Mouse (Mus musculus) heart, embryonic 11.5 days (tissue): ENCODE measurements around the gene Olfr435. TPM values are rescaled to one million over a fixed set of nuclear protein-coding genes. Genes with fewer than 3 reads are reported as not detected.
"Not testable (repeated sequence)": the region's sequence is repeated elsewhere in the genome, so short reads cannot be mapped to it uniquely, and the experiment has no call there.

Experiments
- ATAC-seq: fragments of 200-750 bp; cut with Nextera tagmentation; replicated peaks from 2 replicates; pipeline ENCODE4 v1.8.0; 2017; ENCODE audit warnings: moderate library complexity; ENCODE audit not compliant: insufficient number of reproducible peaks, low FRiP score, low TSS enrichment
- H3K27ac ChIP-seq: fragments of 300-500 bp; sonication (generic); 2 replicates; pipeline ENCODE4 v1.5.1; 2014; ENCODE audit warnings: mild to moderate bottlenecking, low read depth, low read length
- H3K27me3 ChIP-seq: fragments of 300-500 bp; sonication (generic); 2 replicates; pipeline ENCODE4 v1.6.1; 2014; ENCODE audit warnings: mild to moderate bottlenecking, low read length, mixed read lengths; ENCODE audit not compliant: control insufficient read depth, insufficient read depth
- H3K36me3 ChIP-seq: fragments of 300-500 bp; sonication (generic); 2 replicates; pipeline ENCODE4 v1.6.1; 2014; ENCODE audit warnings: mild to moderate bottlenecking, low read length, moderate library complexity, mixed read lengths; ENCODE audit not compliant: control insufficient read depth, insufficient read depth
- H3K4me1 ChIP-seq: fragments of 300-500 bp; sonication (generic); 2 replicates; pipeline ENCODE4 v1.6.1; 2014; ENCODE audit warnings: low read length; ENCODE audit not compliant: control insufficient read depth, insufficient read depth
- H3K4me2 ChIP-seq: fragments of 300-500 bp; sonication (generic); 2 replicates; pipeline ENCODE4 v1.6.1; 2014; ENCODE audit warnings: mild to moderate bottlenecking, moderate library complexity
- H3K4me3 ChIP-seq: fragments of 300-500 bp; sonication (generic); 2 replicates; pipeline ENCODE4 v1.5.1; 2014; ENCODE audit warnings: low read depth, low read length
- H3K9ac ChIP-seq: fragments of 300-500 bp; sonication (generic); 2 replicates; pipeline ENCODE4 v1.6.1; 2014; ENCODE audit warnings: mild to moderate bottlenecking, low read depth, low read length, moderate library complexity
- H3K9me3 ChIP-seq: fragments of 300-500 bp; sonication (generic); replicated peaks from 2 replicates; pipeline ENCODE4 v1.6.1; 2016; ENCODE audit warnings: low read length; ENCODE audit not compliant: control insufficient read depth
- WGBS: fragments of 180-500 bp; shearing (Covaris S2); extraction: QIAGEN DNeasy Blood & Tissue Kit; methylation state at CpG from one replicate; pipeline ENCODE4 v1.1.7; 2014; ENCODE audit not compliant: insufficient replicate concordance; 5-methylcytosine and 5-hydroxymethylcytosine counted together
- polyA plus RNA-seq: library from polyadenylated mRNA; unstranded; fragments of >200 nt; fragmentation: Nextera tagmentation; extraction: Ambion mirVana; gene quantifications from 2 replicates; pipeline ENCODE4 v1.2.1, GENCODE M21; 2014

The Olfr435 gene
- polyA plus RNA-seq, 1 experiment from 2014 or later, result not detected

DNA sequence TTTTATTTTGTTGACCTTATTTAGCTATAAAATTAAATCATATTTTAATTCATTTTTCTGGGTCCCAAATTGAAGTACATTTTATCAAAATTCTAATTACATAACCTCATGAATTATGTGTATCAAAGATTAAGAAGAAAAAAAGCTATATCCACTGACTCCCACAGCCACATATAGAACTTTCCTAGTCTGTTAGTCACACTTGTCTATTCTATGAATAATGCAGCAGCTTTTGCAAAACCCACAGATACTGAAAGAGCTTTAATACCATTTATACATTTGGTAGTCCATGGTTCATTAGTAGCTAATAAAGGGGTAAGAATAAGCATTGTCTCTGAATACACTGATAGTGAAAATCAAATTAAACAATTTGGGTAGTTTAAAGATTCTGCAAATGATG lies 5.8 kb downstream of the Olfr435 start:
- Histone ChIP-seq H3K36me3 (no peaks in the 10 kb centered on the region), H3K27me3 (no peaks in the 10 kb centered on the region), H3K9ac (no peak overlapping the region), H3K4me2 (no peak overlapping the region), H3K4me3 (no peak overlapping the region), H3K9me3 (no peaks in the 10 kb centered on the region), H3K4me1 (no peaks in the 10 kb centered on the region), H3K27ac (no peak overlapping the region)
- ATAC-seq, result no peak

DNA sequence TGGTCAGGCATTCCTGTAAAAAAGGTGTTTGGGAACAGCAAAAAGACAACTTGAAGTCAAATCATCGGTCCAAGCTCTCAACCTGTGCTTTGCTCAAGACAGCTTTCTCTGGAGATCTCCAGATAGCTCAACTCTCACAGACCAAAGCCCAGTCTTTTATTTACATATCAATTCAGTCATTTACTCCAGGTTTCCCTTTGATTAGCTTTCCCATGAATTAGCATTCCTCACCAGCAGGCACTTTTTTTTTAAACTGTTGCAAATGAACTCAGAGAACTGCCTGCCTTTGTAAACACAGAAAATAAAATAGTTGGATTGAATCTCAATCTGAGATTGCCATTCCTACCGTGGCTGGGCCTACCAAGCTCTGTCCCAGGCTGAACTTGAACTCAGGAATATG lies 8.4 kb downstream of the Olfr435 start:
- WGBS, result 49% methylated on average over 2 of the region's 2 CpGs
- H3K4me3 ChIP-seq, result no peak overlapping the region
- H3K27me3 ChIP-seq, result no peaks in the 10 kb centered on the region
- no peaks in the 10 kb centered on the region for H3K36me3 ChIP-seq
- ATAC-seq, result no peak
- H3K4me1 ChIP-seq, result no peaks in the 10 kb centered on the region
- H3K9me3 ChIP-seq, result no peaks in the 10 kb centered on the region
- no peak overlapping the region for H3K9ac ChIP-seq
- H3K4me2 ChIP-seq, result no peak overlapping the region
- no peak overlapping the region for H3K27ac ChIP-seq

DNA sequence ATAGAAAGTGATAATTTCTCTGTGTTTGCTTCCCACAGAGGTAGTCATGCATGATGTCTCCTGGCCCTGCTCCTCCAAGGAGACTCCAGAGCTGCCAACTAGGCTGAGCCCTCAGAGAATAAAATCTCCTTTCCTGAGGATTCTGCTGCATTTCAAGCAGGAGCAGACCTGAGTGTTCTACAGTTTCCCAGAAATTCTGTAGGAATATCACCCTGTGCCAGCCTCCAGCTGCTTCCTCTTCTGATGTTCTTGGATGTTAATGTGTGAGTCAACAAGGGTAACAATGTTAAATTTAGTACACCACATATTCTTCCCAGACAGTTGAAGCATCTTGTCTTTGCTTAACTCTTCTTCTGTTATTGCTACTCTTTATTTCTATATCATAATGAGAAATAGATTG lies 15.9 kb downstream of the Olfr435 start, which contains the start of gene Olfr434:
Gene Olfr434, plus strand, starts transcription at position 149 of the 400 bp plus-strand sequence.
- H3K4me2 ChIP-seq, H3K4me3 ChIP-seq, H3K36me3 ChIP-seq, ATAC-seq, H3K9ac ChIP-seq, H3K9me3 ChIP-seq, H3K27me3 ChIP-seq, H3K4me1 ChIP-seq, H3K27ac ChIP-seq: not testable (repeated sequence)

DNA sequence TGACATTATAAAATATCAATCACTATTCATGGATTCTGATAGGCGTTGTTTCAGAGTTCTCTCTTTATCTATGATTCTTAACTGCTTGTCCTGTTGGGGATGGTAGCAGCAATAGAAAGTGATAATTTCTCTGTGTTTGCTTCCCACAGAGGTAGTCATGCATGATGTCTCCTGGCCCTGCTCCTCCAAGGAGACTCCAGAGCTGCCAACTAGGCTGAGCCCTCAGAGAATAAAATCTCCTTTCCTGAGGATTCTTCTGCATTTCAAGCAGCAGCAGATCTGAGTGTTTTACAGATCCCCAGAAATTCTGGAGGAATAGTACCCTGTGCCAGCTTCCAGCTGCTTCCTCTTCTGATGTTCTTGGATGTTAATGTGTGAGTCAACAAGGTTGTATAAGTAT lies 34.3 kb downstream of the Olfr435 start, which contains the start of gene Olfr47:
Gene Olfr47, plus strand, starts transcription at position 275 of the 400 bp plus-strand sequence.
- not testable (repeated sequence) for ATAC-seq, H3K27me3 ChIP-seq, H3K27ac ChIP-seq, H3K36me3 ChIP-seq, H3K4me3 ChIP-seq, H3K4me1 ChIP-seq, H3K9me3 ChIP-seq, H3K4me2 ChIP-seq, H3K9ac ChIP-seq
- 71% methylated on average over 1 of the region's 1 CpGs for WGBS

DNA sequence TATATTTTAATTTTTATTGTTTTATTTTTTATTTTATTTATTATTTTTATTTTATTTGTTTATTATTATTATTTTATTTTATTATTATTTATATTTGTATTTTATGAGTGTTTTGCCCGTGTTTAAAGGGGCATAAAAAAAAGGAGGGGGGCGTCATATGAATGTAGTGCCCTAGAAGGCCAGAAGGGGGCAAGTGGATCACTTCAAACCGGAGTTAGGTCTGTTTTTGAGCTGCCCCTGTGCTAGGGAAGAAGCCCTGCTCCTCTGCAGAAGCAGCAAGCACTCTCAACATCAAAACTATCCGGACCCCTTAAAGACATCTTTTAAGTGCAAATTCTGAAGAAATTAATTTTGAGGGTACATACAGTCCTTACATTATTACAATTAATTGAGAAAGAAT lies 45.1 kb downstream of the Olfr435 start:
- H3K27me3 ChIP-seq, result no peaks in the 10 kb centered on the region
- no peaks in the 10 kb centered on the region for H3K9me3 ChIP-seq
- no peak overlapping the region for H3K27ac ChIP-seq
- WGBS, result 9% methylated on average over 4 of the region's 4 CpGs
- no peak for ATAC-seq
- no peak overlapping the region for H3K4me2 ChIP-seq
- H3K9ac ChIP-seq, result no peak overlapping the region
- no peak overlapping the region for H3K4me3 ChIP-seq
- H3K4me1 ChIP-seq, result no peaks in the 10 kb centered on the region
- no peaks in the 10 kb centered on the region for H3K36me3 ChIP-seq

DNA sequence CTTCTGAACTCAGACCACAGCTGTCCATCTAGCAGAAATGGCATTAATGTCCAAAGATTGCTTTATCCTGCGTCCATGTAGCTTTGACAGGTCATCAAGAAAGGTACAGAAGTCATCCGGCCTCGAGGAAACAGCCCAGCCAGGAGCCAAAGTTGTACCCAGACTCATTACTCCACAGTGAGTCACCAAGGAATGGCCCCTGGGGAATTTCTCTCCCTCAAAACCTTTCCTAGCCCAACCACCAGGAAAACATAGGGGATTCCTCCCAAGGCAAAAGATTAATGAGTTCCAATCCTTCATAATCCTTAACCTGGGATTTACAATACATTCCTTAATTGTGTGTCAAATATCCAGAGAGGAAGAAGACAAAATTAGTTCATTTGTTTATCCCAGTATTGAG lies 50.5 kb downstream of the Olfr435 start:
- H3K4me1 ChIP-seq, result peaks cover 5% of the 10 kb centered on the region
- H3K27me3 ChIP-seq, result no peaks in the 10 kb centered on the region
- H3K4me2 ChIP-seq, result no peak overlapping the region
- H3K4me3 ChIP-seq, result no peak overlapping the region
- no peak overlapping the region for H3K27ac ChIP-seq
- 46% methylated on average over 3 of the region's 3 CpGs for WGBS
- no peaks in the 10 kb centered on the region for H3K9me3 ChIP-seq
- H3K36me3 ChIP-seq, result no peaks in the 10 kb centered on the region
- ATAC-seq, result no peak
- no peak overlapping the region for H3K9ac ChIP-seq

- H3K36me3 ChIP-seq, result no peaks in the 10 kb centered on the region
- no peak for ATAC-seq
- peaks cover 5% of the 10 kb centered on the region for H3K4me1 ChIP-seq
- H3K9ac ChIP-seq, result no peak overlapping the region
- no peak overlapping the region for H3K27ac ChIP-seq
- 67% methylated on average over 1 of the region's 1 CpGs for WGBS
- H3K4me2 ChIP-seq, result no peak overlapping the region
- H3K27me3 ChIP-seq, result no peaks in the 10 kb centered on the region
- no peak overlapping the region for H3K4me3 ChIP-seq
- no peaks in the 10 kb centered on the region for H3K9me3 ChIP-seq
Measured at GRCm38 (mm10) chr6:43252994-43253393, 56.0 kb downstream of the Olfr435 start.

Other genes starting within 250 kb of the Olfr435 start
- not detected in 2 replicates for gene Olfr444, start 248.1 kb upstream of the Olfr435 start, polyA plus RNA-seq
- not detected in 2 replicates for gene Olfr441, start 90.8 kb upstream of the Olfr435 start, polyA plus RNA-seq
- gene Olfr237-ps1, start 50.6 kb upstream of the Olfr435 start, polyA plus RNA-seq, result not detected in 2 replicates
- gene Olfr437, start 33.9 kb upstream of the Olfr435 start, polyA plus RNA-seq, result not detected in 2 replicates
- not detected in 2 replicates for gene Olfr13, start 25.0 kb upstream of the Olfr435 start, polyA plus RNA-seq
- not detected in 2 replicates for gene Olfr434, start 15.9 kb downstream of the Olfr435 start, polyA plus RNA-seq
- gene Olfr47, start 34.4 kb downstream of the Olfr435 start, polyA plus RNA-seq, result not detected in 2 replicates
- 5.1 and 7.5 TPM in 2 replicates for gene Arhgef5, start 68.4 kb downstream of the Olfr435 start, polyA plus RNA-seq
- gene Nobox, start 112.4 kb downstream of the Olfr435 start, polyA plus RNA-seq, result not detected in 2 replicates